Mouse (Mus musculus): ENCODE measurements around the gene C330021F23Rik. TPM values are rescaled to one million over a fixed set of nuclear protein-coding genes. Genes with fewer than 3 reads are reported as not detected.
"Not testable (repeated sequence)": the region's sequence is repeated elsewhere in the genome, so short reads cannot be mapped to it uniquely, and the experiment has no call there.

The C330021F23Rik gene
- polyA plus RNA-seq, 1 experiment from 2014 or later: 3.0 TPM

GRCm38 (mm10) chr8:3579390-3580364 lies 11.9 kb downstream of the C330021F23Rik start:
- ATAC-seq (replicated peaks; ENCODE audit: low FRiP score): no peak
- H3K27ac ChIP-seq (ENCODE audit: low read depth, low read length): no peak overlapping the region
- no peaks in the 10 kb centered on the region for H3K36me3 ChIP-seq (ENCODE audit: control insufficient read depth, insufficient read depth, low read length)
- no peaks in the 10 kb centered on the region; the same call in 1 of the 2 replicates for H3K4me1 ChIP-seq (replicated peaks; ENCODE audit: control insufficient read depth, insufficient read depth, low read length)
- H3K9ac ChIP-seq (ENCODE audit: low read depth, low read length): no peak overlapping the region
- WGBS: 74% methylated on average over 9 of the region's 9 CpGs
- H3K9me3 ChIP-seq (ENCODE audit: control insufficient read depth, low read length): no peaks in the 10 kb centered on the region
- no peak overlapping the region for H3K4me3 ChIP-seq (ENCODE audit: low read depth, low read length)
- no peak for DNase-seq (ENCODE audit: low spot score)
- no peak overlapping the region for H3K4me2 ChIP-seq
- no peaks in the 10 kb centered on the region for H3K27me3 ChIP-seq (replicated peaks; ENCODE audit: control insufficient read depth, insufficient read depth, low read length)

GRCm38 (mm10) chr8:3581961-3582360 lies 14.2 kb downstream of the C330021F23Rik start:
- WGBS: 64% methylated on average over 1 of the region's 3 CpGs
- not testable (repeated sequence) for H3K27me3 ChIP-seq (replicated peaks; ENCODE audit: control insufficient read depth, insufficient read depth, low read length); H3K4me2 ChIP-seq

GRCm38 (mm10) chr8:3586452-3586851 lies 18.7 kb downstream of the C330021F23Rik start:
- peak; percentile 50 for ATAC-seq (replicated peaks; ENCODE audit: low FRiP score)
- Histone ChIP-seq H3K9me3 (ENCODE audit: control insufficient read depth, low read length) (no peaks in the 10 kb centered on the region), H3K4me1 (replicated peaks; ENCODE audit: control insufficient read depth, insufficient read depth, low read length) (peaks cover 5% of the 10 kb centered on the region), H3K27me3 (replicated peaks; ENCODE audit: control insufficient read depth, insufficient read depth, low read length) (peaks cover 8% of the 10 kb centered on the region; the same call in 1 of the 2 replicates), H3K27ac (ENCODE audit: low read depth, low read length) (no peak overlapping the region), H3K4me3 (ENCODE audit: low read depth, low read length) (no peak overlapping the region), H3K36me3 (ENCODE audit: control insufficient read depth, insufficient read depth, low read length) (no peaks in the 10 kb centered on the region), H3K4me2 (peak overlapping the region; percentile 21; the same call in 1 of the 2 replicates), H3K9ac (ENCODE audit: low read depth, low read length) (no peak overlapping the region)
- no peak for DNase-seq (ENCODE audit: low spot score)
- 82% methylated on average over 2 of the region's 2 CpGs for WGBS

More at GRCm38 (mm10) chr8:3581961-3582360, 14.2 kb downstream of the C330021F23Rik start:
- H3K9me3 ChIP-seq (ENCODE audit: control insufficient read depth, low read length); ATAC-seq (replicated peaks; ENCODE audit: low FRiP score); H3K4me3 ChIP-seq (ENCODE audit: low read depth, low read length); H3K36me3 ChIP-seq (ENCODE audit: control insufficient read depth, insufficient read depth, low read length); DNase-seq (ENCODE audit: low spot score); H3K9ac ChIP-seq (ENCODE audit: low read depth, low read length); H3K4me1 ChIP-seq (replicated peaks; ENCODE audit: control insufficient read depth, insufficient read depth, low read length); H3K27ac ChIP-seq (ENCODE audit: low read depth, low read length): not testable (repeated sequence)

- Histone ChIP-seq H3K36me3 (ENCODE audit: control insufficient read depth, insufficient read depth, low read length) (no peaks in the 10 kb centered on the region), H3K4me1 (replicated peaks; ENCODE audit: control insufficient read depth, insufficient read depth, low read length) (peaks cover 5% of the 10 kb centered on the region), H3K4me2 (peak within 1 kb of the TSS; percentile 87), H3K9me3 (ENCODE audit: control insufficient read depth, low read length) (no peaks in the 10 kb centered on the region), H3K9ac (ENCODE audit: low read depth, low read length) (peak within 1 kb of the TSS; percentile 67), H3K4me3 (ENCODE audit: low read depth, low read length) (peak within 1 kb of the TSS; percentile 76), H3K27ac (ENCODE audit: low read depth, low read length) (no peak within 1 kb of the TSS), H3K27me3 (replicated peaks; ENCODE audit: control insufficient read depth, insufficient read depth, low read length) (peaks cover 8% of the 10 kb centered on the region; the same call in 1 of the 2 replicates)
- 16% methylated on average over 7 of the region's 7 CpGs for WGBS
- ATAC-seq (replicated peaks; ENCODE audit: low FRiP score) (peak; percentile 11; the same call in 1 of the 2 replicates), DNase-seq (ENCODE audit: low spot score) (no peak)
Observed at GRCm38 (mm10) chr8:3586993-3587390, 19.2 kb downstream of the C330021F23Rik start, which contains the start of gene Camsap3. Gene Camsap3, plus strand, starts transcription at chr8:3587293.

- no peaks in the 10 kb centered on the region for H3K36me3 ChIP-seq (ENCODE audit: control insufficient read depth, insufficient read depth, low read length)
- WGBS: 1% methylated on average over 75 of the region's 77 CpGs
- ATAC-seq (replicated peaks; ENCODE audit: low FRiP score): peak; percentile 63
Observed at GRCm38 (mm10) chr8:3587391-3588257, 19.8 kb downstream of the C330021F23Rik start.

GRCm38 (mm10) chr8:3588258-3588633 lies 20.5 kb downstream of the C330021F23Rik start:
- WGBS: 10% methylated on average over 11 of the region's 11 CpGs
- Histone ChIP-seq H3K27ac (ENCODE audit: low read depth, low read length) (no peak overlapping the region), H3K9me3 (ENCODE audit: control insufficient read depth, low read length) (no peaks in the 10 kb centered on the region), H3K4me1 (replicated peaks; ENCODE audit: control insufficient read depth, insufficient read depth, low read length) (peaks cover 5% of the 10 kb centered on the region), H3K36me3 (ENCODE audit: control insufficient read depth, insufficient read depth, low read length) (no peaks in the 10 kb centered on the region), H3K4me3 (ENCODE audit: low read depth, low read length) (peak overlapping the region; percentile 76), H3K27me3 (replicated peaks; ENCODE audit: control insufficient read depth, insufficient read depth, low read length) (peaks cover 8% of the 10 kb centered on the region; the same call in 1 of the 2 replicates), H3K4me2 (peak overlapping the region; percentile 87), H3K9ac (ENCODE audit: low read depth, low read length) (peak overlapping the region; percentile 67)
- ATAC-seq (replicated peaks; ENCODE audit: low FRiP score) (0 out of 2 replicates have a peak, but pooled peaks have one; percentile 35), DNase-seq (ENCODE audit: low spot score) (no peak)

More at GRCm38 (mm10) chr8:3587391-3588257, 19.8 kb downstream of the C330021F23Rik start:
- H3K9me3 ChIP-seq (ENCODE audit: control insufficient read depth, low read length): no peaks in the 10 kb centered on the region
- peaks cover 5% of the 10 kb centered on the region for H3K4me1 ChIP-seq (replicated peaks; ENCODE audit: control insufficient read depth, insufficient read depth, low read length)
- H3K27me3 ChIP-seq (replicated peaks; ENCODE audit: control insufficient read depth, insufficient read depth, low read length): peaks cover 8% of the 10 kb centered on the region; the same call in 1 of the 2 replicates
- peak overlapping the region; percentile 76 for H3K4me3 ChIP-seq (ENCODE audit: low read depth, low read length)
- H3K27ac ChIP-seq (ENCODE audit: low read depth, low read length): no peak overlapping the region
- DNase-seq (ENCODE audit: low spot score): peak; percentile 70
- H3K9ac ChIP-seq (ENCODE audit: low read depth, low read length): peak overlapping the region; percentile 67
- peak overlapping the region; percentile 87 for H3K4me2 ChIP-seq

GRCm38 (mm10) chr8:3593470-3593869 lies 25.7 kb downstream of the C330021F23Rik start:
- Histone ChIP-seq H3K4me2 (no peak overlapping the region), H3K36me3 (ENCODE audit: control insufficient read depth, insufficient read depth, low read length) (no peaks in the 10 kb centered on the region; the same call in 1 of the 2 replicates), H3K4me1 (replicated peaks; ENCODE audit: control insufficient read depth, insufficient read depth, low read length) (no peaks in the 10 kb centered on the region), H3K9ac (ENCODE audit: low read depth, low read length) (no peak overlapping the region), H3K9me3 (ENCODE audit: control insufficient read depth, low read length) (no peaks in the 10 kb centered on the region), H3K4me3 (ENCODE audit: low read depth, low read length) (no peak overlapping the region), H3K27me3 (replicated peaks; ENCODE audit: control insufficient read depth, insufficient read depth, low read length) (no peaks in the 10 kb centered on the region), H3K27ac (ENCODE audit: low read depth, low read length) (no peak overlapping the region)
- DNase-seq (ENCODE audit: low spot score) (no peak), ATAC-seq (replicated peaks; ENCODE audit: low FRiP score) (no peak)
- 53% methylated on average over 3 of the region's 3 CpGs for WGBS

GRCm38 (mm10) chr8:3594466-3594865 lies 26.7 kb downstream of the C330021F23Rik start:
- H3K9ac ChIP-seq (ENCODE audit: low read depth, low read length): no peak overlapping the region
- no peak overlapping the region for H3K27ac ChIP-seq (ENCODE audit: low read depth, low read length)
- H3K4me1 ChIP-seq (replicated peaks; ENCODE audit: control insufficient read depth, insufficient read depth, low read length): no peaks in the 10 kb centered on the region
- no peaks in the 10 kb centered on the region; the same call in 1 of the 2 replicates for H3K36me3 ChIP-seq (ENCODE audit: control insufficient read depth, insufficient read depth, low read length)
- ATAC-seq (replicated peaks; ENCODE audit: low FRiP score) (no peak), DNase-seq (ENCODE audit: low spot score) (no peak)
- H3K9me3 ChIP-seq (ENCODE audit: control insufficient read depth, low read length): no peaks in the 10 kb centered on the region
- H3K27me3 ChIP-seq (replicated peaks; ENCODE audit: control insufficient read depth, insufficient read depth, low read length): no peaks in the 10 kb centered on the region
- WGBS: 83% methylated on average over 2 of the region's 2 CpGs
- no peak overlapping the region for H3K4me3 ChIP-seq (ENCODE audit: low read depth, low read length)
- H3K4me2 ChIP-seq: no peak overlapping the region

Data from liver, embryonic 11.5 days (tissue).